Mouse (Mus musculus) C2C12 (cell line): ENCODE data around the gene Rps6ka5. TPM values are rescaled to one million over a fixed set of nuclear protein-coding genes. Genes with fewer than 3 reads are reported as not detected.

Source experiments
- H3K27me3 ChIP-seq: one replicate; pipeline ENCODE4 v1.6.1; 2011; ENCODE audit not compliant: control insufficient read depth, insufficient read depth, insufficient read length
- H3K36me3 ChIP-seq: one replicate; pipeline ENCODE4 v1.6.1; 2011; ENCODE audit not compliant: control insufficient read depth, insufficient read depth
- H3K4me3 ChIP-seq: one replicate; pipeline ENCODE4 v1.5.1; 2011; ENCODE audit warnings: mild to moderate bottlenecking, control low read depth; ENCODE audit not compliant: poor library complexity, insufficient read depth, severe bottlenecking
- H3K79me2 ChIP-seq: one replicate; pipeline ENCODE4 v1.6.1; 2011; ENCODE audit not compliant: control insufficient read depth, insufficient read depth
- H3K79me3 ChIP-seq: one replicate; pipeline ENCODE4 v1.6.1; 2011; ENCODE audit warnings: low read depth, control low read depth
- H3ac ChIP-seq: one replicate; pipeline ENCODE3; 2011; ENCODE audit warnings: low read depth; ENCODE audit not compliant: control insufficient read depth, insufficient read length
- CEBPB ChIP-seq: IDR thresholded peaks from one replicate; pipeline ENCODE4 v1.6.1; 2011; ENCODE audit warnings: low read depth, mild to moderate bottlenecking, control low read depth, moderate library complexity
- CTCF ChIP-seq: IDR thresholded peaks from one replicate; pipeline ENCODE4 v1.5.1; 2011; ENCODE audit not compliant: control insufficient read depth, insufficient read depth, insufficient read length
- FOSL1 ChIP-seq: IDR thresholded peaks from one replicate; pipeline ENCODE4 v1.8.0; 2011; ENCODE audit warnings: mild to moderate bottlenecking, low read length; ENCODE audit not compliant: poor library complexity, insufficient read depth, severe bottlenecking
- MAX ChIP-seq: IDR thresholded peaks from one replicate; pipeline ENCODE4 v1.6.1; 2011; ENCODE audit warnings: mild to moderate bottlenecking, control low read depth
- MYOD1 ChIP-seq: IDR thresholded peaks from one replicate; pipeline ENCODE4 v1.6.1; 2011; ENCODE audit warnings: low read depth; ENCODE audit not compliant: control insufficient read depth, insufficient read length
- MYOG ChIP-seq: IDR thresholded peaks from one replicate; pipeline ENCODE4 v1.6.1; 2011; ENCODE audit not compliant: control insufficient read depth, insufficient read length; ENCODE audit errors: extremely low read depth
- USF1 ChIP-seq: IDR thresholded peaks from one replicate; pipeline ENCODE4 v1.6.1; 2011; ENCODE audit warnings: low read depth, mild to moderate bottlenecking, control low read depth, moderate library complexity
- polyA plus RNA-seq: library from polyadenylated mRNA; unstranded; fragments of >200 nt; fragmentation: generic; extraction: Trizol; gene quantifications from one replicate; pipeline ENCODE4 v1.2.1, GENCODE M21; 2012; ENCODE audit warnings: missing spikeins

Gene Rps6ka5
- polyA plus RNA-seq, 1 experiment, result 0.92 TPM

- no peaks in the 10 kb centered on the region for H3K36me3 ChIP-seq
- no peaks in the 10 kb centered on the region for H3K79me2 ChIP-seq
- no peak overlapping the region for H3ac ChIP-seq
- no peaks in the 10 kb centered on the region for H3K79me3 ChIP-seq
- TF ChIP-seq CEBPB, result no peak
- H3K27me3 ChIP-seq, result no peaks in the 10 kb centered on the region
- H3K4me3 ChIP-seq, result no peak overlapping the region
Measured at GRCm38 (mm10) chr12:100670647-100671199, 56.1 kb downstream of the Rps6ka5 start.

- Histone ChIP-seq H3K4me3 (no peak overlapping the region), H3K79me3 (no peaks in the 10 kb centered on the region), H3K27me3 (no peaks in the 10 kb centered on the region), H3K79me2 (no peaks in the 10 kb centered on the region), H3ac (no peak overlapping the region), H3K36me3 (no peaks in the 10 kb centered on the region)
- TF ChIP-seq CEBPB (no peak), MYOG (no peak), MYOD1 (no peak), USF1 (no peak), FOSL1 (no peak), MAX (no peak), CTCF (no peak)
Measured at GRCm38 (mm10) chr12:100665294-100665693, 61.5 kb downstream of the Rps6ka5 start.

GRCm38 (mm10) chr12:100660076-100660475 lies 66.7 kb downstream of the Rps6ka5 start:
- no peaks in the 10 kb centered on the region for H3K27me3 ChIP-seq
- no peaks in the 10 kb centered on the region for H3K79me3 ChIP-seq
- H3K4me3 ChIP-seq, result no peak overlapping the region
- H3K79me2 ChIP-seq, result no peaks in the 10 kb centered on the region
- no peak overlapping the region for H3ac ChIP-seq
- H3K36me3 ChIP-seq, result no peaks in the 10 kb centered on the region
- TF ChIP-seq MYOG (no peak), CTCF (no peak), FOSL1 (no peak), CEBPB (no peak), USF1 (no peak)

GRCm38 (mm10) chr12:100655972-100656371 lies 70.8 kb downstream of the Rps6ka5 start:
- TF ChIP-seq FOSL1 (no peak), MAX (no peak), CTCF (no peak), CEBPB (no peak)
- H3K79me3 ChIP-seq, result no peaks in the 10 kb centered on the region
- no peaks in the 10 kb centered on the region for H3K27me3 ChIP-seq
- no peaks in the 10 kb centered on the region for H3K36me3 ChIP-seq
- H3K79me2 ChIP-seq, result no peaks in the 10 kb centered on the region
- H3K4me3 ChIP-seq, result no peak overlapping the region
- no peak overlapping the region for H3ac ChIP-seq

GRCm38 (mm10) chr12:100641936-100642335 lies 84.8 kb downstream of the Rps6ka5 start:
- TF ChIP-seq MYOG, result no peak
- no peak for TF ChIP-seq MAX
- no peak for TF ChIP-seq FOSL1
- no peak for TF ChIP-seq MYOD1
- no peak for TF ChIP-seq CEBPB
- TF ChIP-seq USF1, result no peak
- TF ChIP-seq CTCF, result no peak
- Histone ChIP-seq H3K79me2 (no peaks in the 10 kb centered on the region), H3K36me3 (no peaks in the 10 kb centered on the region), H3K79me3 (no peaks in the 10 kb centered on the region), H3K27me3 (no peaks in the 10 kb centered on the region), H3ac (no peak overlapping the region), H3K4me3 (no peak overlapping the region)

- H3K79me2 ChIP-seq, result no peaks in the 10 kb centered on the region
- TF ChIP-seq MYOG, result no peak
- TF ChIP-seq CTCF, result no peak
- no peak for TF ChIP-seq MAX
- no peak for TF ChIP-seq MYOD1
Measured at GRCm38 (mm10) chr12:100640726-100641125, 86.1 kb downstream of the Rps6ka5 start.

GRCm38 (mm10) chr12:100639680-100640079 lies 87.1 kb downstream of the Rps6ka5 start:
- Histone ChIP-seq H3ac (no peak overlapping the region), H3K79me3 (no peaks in the 10 kb centered on the region), H3K79me2 (no peaks in the 10 kb centered on the region), H3K36me3 (no peaks in the 10 kb centered on the region), H3K27me3 (no peaks in the 10 kb centered on the region), H3K4me3 (no peak overlapping the region)
- TF ChIP-seq CTCF (no peak), MYOD1 (no peak), USF1 (no peak), MYOG (no peak), CEBPB (no peak), FOSL1 (no peak), MAX (no peak)

More at GRCm38 (mm10) chr12:100640726-100641125, 86.1 kb downstream of the Rps6ka5 start:
- H3K27me3 ChIP-seq, result no peaks in the 10 kb centered on the region
- H3K36me3 ChIP-seq, result no peaks in the 10 kb centered on the region
- H3ac ChIP-seq, result no peak overlapping the region
- no peak overlapping the region for H3K4me3 ChIP-seq
- H3K79me3 ChIP-seq, result no peaks in the 10 kb centered on the region
